Mouse (Mus musculus): Measurements from ENCODE around the gene Adar. TPM values are rescaled to one million over a fixed set of nuclear protein-coding genes. Genes with fewer than 3 reads are reported as not detected.
"Not testable (repeated sequence)": the region's sequence is repeated elsewhere in the genome, so short reads cannot be mapped to it uniquely, and the experiment has no call there.

The Adar gene
- total RNA-seq, 2 experiments from 2014 or later = 1.9 to 2.3 TPM

- no peak for DNase-seq (ENCODE audit: low spot score)
Measured at GRCm38 (mm10) chr3:89788680-89789352, 74.0 kb downstream of the Adar start.

- no peak for DNase-seq (ENCODE audit: low spot score)
Measured at GRCm38 (mm10) chr3:89794616-89795015, 79.8 kb downstream of the Adar start.

DNA sequence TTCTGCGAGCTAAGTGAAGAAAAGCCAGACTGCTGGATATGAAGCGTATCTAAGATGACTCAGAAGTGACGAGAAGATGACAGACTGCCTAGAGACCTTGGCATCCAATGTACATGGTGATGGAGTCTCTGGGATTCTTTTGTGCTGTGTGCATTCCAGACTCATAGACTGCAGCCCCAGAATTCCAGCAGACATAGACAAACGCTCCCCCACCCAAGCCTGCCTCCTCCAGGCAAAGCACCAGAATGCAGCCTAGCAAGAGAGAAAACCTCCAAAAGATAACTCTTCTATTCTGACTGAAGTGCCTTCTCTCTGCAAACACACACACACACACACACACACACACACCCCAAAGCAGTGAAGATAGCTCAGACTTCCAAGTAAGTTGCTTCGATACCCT is 80.9 kb downstream of the Adar start:
- DNase-seq (ENCODE audit: low spot score) = no peak

GRCm38 (mm10) chr3:89796358-89796757 is 81.5 kb downstream of the Adar start:
- peak; percentile 24 for DNase-seq (ENCODE audit: low spot score)

- DNase-seq (ENCODE audit: low spot score) = no peak
Measured at GRCm38 (mm10) chr3:89798518-89798917, 83.7 kb downstream of the Adar start.

DNA sequence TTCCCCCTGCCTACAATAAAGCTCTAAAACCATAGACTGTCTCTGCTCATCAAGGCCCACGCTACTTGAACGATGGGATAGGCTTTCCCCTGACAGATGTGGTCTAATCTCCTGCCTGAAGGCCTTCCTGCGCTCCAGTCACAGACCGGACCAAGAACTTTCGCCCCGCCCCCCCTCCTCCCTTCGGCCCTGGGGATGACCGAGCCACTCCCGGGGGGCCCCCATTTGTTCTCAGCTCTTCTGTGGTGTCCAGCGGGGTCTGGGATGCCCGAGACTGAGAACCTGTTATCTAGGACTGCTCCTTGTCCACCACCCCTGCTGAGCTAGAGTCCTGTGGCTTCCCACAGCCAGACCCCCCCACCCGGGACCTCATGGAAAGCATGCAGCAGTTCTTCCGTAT is 84.7 kb downstream of the Adar start:
- DNase-seq (ENCODE audit: low spot score) = no peak

DNA sequence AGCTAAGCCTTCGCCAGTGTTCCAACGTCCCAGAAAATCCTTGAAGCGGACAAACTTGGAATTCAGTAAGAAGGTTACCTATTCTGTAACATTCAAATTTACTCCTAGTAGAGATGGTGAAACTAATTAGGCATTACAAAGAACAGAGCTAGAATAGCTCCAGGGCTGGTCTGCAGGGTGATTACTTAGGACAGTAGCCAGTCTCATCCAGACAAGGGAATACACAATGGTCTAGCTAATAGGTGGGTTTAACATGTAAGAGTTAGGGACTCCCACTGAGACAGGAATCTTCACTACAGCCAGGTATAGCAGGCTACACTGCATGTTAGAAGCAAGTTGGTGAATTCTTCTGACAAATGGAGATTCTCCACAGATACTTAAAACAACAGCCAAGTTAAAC is 85.3 kb downstream of the Adar start:
- DNase-seq (ENCODE audit: low spot score) = not testable (repeated sequence)

DNA sequence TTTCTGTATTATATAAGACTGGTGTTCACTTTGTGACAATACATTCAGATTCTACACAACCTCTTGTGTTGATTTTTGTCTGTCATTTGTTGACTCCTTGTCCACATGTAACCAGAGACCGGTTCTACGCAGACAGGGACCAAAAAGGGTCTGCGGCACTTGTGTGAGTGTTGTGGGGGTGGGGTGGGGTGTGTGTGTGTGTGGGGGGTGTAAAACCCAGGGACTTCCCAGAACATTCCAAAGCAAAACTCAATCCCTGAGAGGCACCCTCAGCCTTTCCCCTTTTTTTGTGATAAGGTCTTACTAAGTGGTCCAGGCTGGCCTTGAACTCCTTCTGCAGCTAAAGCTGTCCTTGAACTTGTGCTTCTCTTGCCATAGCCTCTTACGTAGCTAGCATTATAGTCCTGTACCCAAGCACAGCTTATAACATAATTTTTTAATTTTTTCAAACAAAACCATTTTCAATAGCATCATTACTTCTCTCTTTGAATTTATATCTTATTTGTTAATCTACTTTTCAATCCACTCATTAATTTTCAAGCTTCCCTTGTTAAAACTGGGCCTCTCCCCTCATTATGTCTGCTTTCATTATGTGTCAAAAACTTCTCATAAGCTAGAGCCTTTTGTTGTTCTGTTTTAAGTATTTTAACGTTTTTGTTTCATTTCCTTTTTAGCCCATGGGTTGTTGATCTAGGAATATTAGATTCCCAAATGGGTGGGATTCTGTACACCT is 86.1 kb downstream of the Adar start:
- DNase-seq (ENCODE audit: low spot score) = no peak

DNA sequence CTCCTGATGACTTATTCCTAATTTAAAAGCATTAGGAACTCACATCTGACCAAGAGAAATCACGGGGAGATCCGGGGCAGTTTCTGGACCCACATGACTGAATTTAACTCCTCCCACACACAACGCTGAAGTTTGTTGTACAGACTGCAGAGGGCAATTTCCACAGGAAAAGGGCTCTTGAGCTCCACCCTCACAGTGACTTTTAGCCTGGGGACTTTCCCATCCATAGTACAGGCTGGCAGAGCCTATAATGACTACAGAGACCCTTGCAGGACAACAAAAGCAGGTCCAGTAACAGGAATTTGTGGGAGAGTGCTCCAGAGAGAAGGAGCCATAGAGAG is 86.7 kb downstream of the Adar start:
- DNase-seq (ENCODE audit: low spot score) = no peak

DNA sequence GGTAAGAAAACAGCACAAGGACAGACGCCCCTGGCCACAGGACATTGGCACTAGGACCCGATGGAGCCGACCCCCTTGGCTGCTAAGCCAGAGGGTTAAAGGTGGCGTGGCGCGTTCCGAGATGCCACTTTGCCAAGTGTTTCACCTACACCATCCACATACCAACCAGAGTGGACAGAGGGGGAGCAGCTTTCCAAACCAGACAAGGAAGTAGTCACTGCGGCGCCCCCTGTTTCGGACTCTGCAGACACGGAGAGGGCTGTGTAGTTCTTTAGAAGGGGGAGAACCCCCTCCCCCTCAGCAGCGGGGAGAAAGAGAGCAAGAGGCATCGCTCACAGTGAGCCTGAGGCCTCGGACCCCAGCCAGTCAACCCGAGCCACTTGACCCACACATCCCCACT is 88.1 kb downstream of the Adar start:
- DNase-seq (ENCODE audit: low spot score) = no peak

Other genes starting within 250 kb of the Adar start
- 1 to 10 TPM; 4.2 to 4.4 TPM for gene Kcnn3, start 194.9 kb upstream of the Adar start, total RNA-seq (2021)
- under 1 TPM; 0.09 to 0.16 TPM for gene Chrnb2, start 49.6 kb downstream of the Adar start, total RNA-seq (2021)
- gene Ube2q1, start 58.6 kb downstream of the Adar start, total RNA-seq (2021) = 10 to 100 TPM; 13.1 to 14.0 TPM
- gene She, start 116.3 kb downstream of the Adar start, total RNA-seq (2021) = 1 to 10 TPM; 2.8 to 4.8 TPM
- 1 to 10 TPM; 3.1 to 7.2 TPM for gene Il6ra, start 198.2 kb downstream of the Adar start, total RNA-seq (2021)
- 1 to 10 TPM; 5.2 to 5.5 TPM for gene Atp8b2, start 248.5 kb downstream of the Adar start, total RNA-seq (2021)

Data from gastrocnemius, adult 18-20 months (tissue).